Mouse (Mus musculus): ENCODE measurements at regions not wholly inside any gene's neighbourhood (a gene's known extent, or its start where the extent isn't known, plus 50 kb on each side); places are given as distances from the start of the nearest gene placed in this dataset.

GRCm38 (mm10) chr9:61665254-61665653, 249.1 kb downstream of the Rplp1 start:
- TF ChIP-seq CTCF (IDR thresholded peaks at IDR 0.05; ENCODE audit: borderline replicate concordance, extremely low read depth, insufficient read depth, insufficient read length) (no peak), POLR2A (IDR thresholded peaks at IDR 0.05; ENCODE audit: borderline replicate concordance, extremely low read depth, insufficient read depth, insufficient read length, poor library complexity, severe bottlenecking) (no peak)

All from brain, embryonic 14.5 days (tissue).